Mouse (Mus musculus) spleen, postnatal 36 days (tissue): ENCODE results near the gene Mlxip.

Experiments
- DNase-seq, 2 experiments: peaks; one replicate each; pipeline ENCODE4 v3.0.0; 2022; ENCODE audit warnings: low spot score in 2 of 2, mixed read lengths in 1 of 2

Gene Mlxip

GRCm38 (mm10) chr5:123394303-123394956, at the start of gene Mlxip:
Mlxip (plus strand) TSS chr5:123394798.
- DNase-seq, result peak; percentile 90 to 92

- peak; percentile 42 to 54 for DNase-seq
Measured at GRCm38 (mm10) chr5:123344963-123345852, 49.4 kb upstream of the Mlxip start.

GRCm38 (mm10) chr5:123345853-123346654, 48.5 kb upstream of the Mlxip start:
- peak; percentile 56 to 63 for DNase-seq

- DNase-seq, result no peak
Measured at GRCm38 (mm10) chr5:123346701-123347270, 47.8 kb upstream of the Mlxip start.

- no peak for DNase-seq
Measured at GRCm38 (mm10) chr5:123347985-123348384, 46.6 kb upstream of the Mlxip start.

GRCm38 (mm10) chr5:123350386-123350785, 44.2 kb upstream of the Mlxip start:
- DNase-seq, result peak; percentile 41 to 45

GRCm38 (mm10) chr5:123355918-123356317, 38.7 kb upstream of the Mlxip start:
- no peak for DNase-seq

- no peak for DNase-seq
Measured at GRCm38 (mm10) chr5:123357253-123357652, 37.3 kb upstream of the Mlxip start.

GRCm38 (mm10) chr5:123359431-123359830, 35.2 kb upstream of the Mlxip start:
- no peak for DNase-seq

- no peak for DNase-seq
Measured at GRCm38 (mm10) chr5:123362911-123363310, 31.7 kb upstream of the Mlxip start.

GRCm38 (mm10) chr5:123364302-123364971, 30.2 kb upstream of the Mlxip start:
- DNase-seq, result no peak

GRCm38 (mm10) chr5:123368869-123369488, 25.6 kb upstream of the Mlxip start:
- DNase-seq, result no peak

- no peak for DNase-seq
Measured at GRCm38 (mm10) chr5:123370049-123370448, 24.5 kb upstream of the Mlxip start.

GRCm38 (mm10) chr5:123375262-123375661, 19.3 kb upstream of the Mlxip start:
- no peak for DNase-seq

GRCm38 (mm10) chr5:123375793-123376452, 18.7 kb upstream of the Mlxip start:
- DNase-seq, result no peak

GRCm38 (mm10) chr5:123376569-123376968, 18.0 kb upstream of the Mlxip start:
- DNase-seq, result peak; percentile 58 to 63

GRCm38 (mm10) chr5:123377120-123377955, 17.3 kb upstream of the Mlxip start:
- peak; percentile 74 to 82 for DNase-seq

- no peak for DNase-seq
Measured at GRCm38 (mm10) chr5:123378712-123379111, 15.9 kb upstream of the Mlxip start.

- DNase-seq, result peak; percentile 40 to 45
Measured at GRCm38 (mm10) chr5:123379504-123379931, 15.1 kb upstream of the Mlxip start.
